Mouse (Mus musculus) spleen, adult 2 months (tissue): ENCODE measurements around the gene Inpp5a.

Source experiments
- CTCF ChIP-seq: fragments of 200-500 bp; IDR thresholded peaks from 2 replicates; pipeline ENCODE4 v1.5.1; 2011; ENCODE audit warnings: mild to moderate bottlenecking, inconsistent platforms; ENCODE audit not compliant: insufficient read depth, insufficient read length, insufficient replicate concordance; ENCODE audit errors: extremely low read depth
- POLR2A ChIP-seq: fragments of 200-500 bp; IDR thresholded peaks from 2 replicates; pipeline ENCODE4 v1.6.1; 2011; ENCODE audit warnings: low read depth, low read length, inconsistent platforms

DNA sequence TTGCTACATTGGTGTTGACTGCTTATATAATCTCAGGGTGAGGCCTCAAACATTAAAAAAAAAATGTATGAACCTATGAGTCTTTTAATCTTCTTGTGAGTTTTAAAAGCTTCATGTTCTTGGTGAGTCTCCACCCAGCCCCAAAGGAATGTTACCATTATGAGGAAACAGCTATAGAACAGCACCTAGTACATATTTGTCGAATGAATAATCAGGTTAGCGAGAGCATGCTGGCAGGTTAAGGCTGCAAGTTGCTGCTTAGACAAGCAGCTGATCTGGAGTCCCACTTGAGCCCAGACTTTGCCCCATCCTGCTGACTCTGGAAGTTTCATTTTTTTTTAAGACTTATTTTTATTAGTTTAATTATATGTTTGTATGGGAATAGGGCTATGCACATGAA lies 6.1 kb upstream of the Inpp5a start:
- no peak for TF ChIP-seq POLR2A
- TF ChIP-seq CTCF = no peak
